Mouse (Mus musculus): ENCODE measurements around the gene Prtg. TPM values are rescaled to one million over a fixed set of nuclear protein-coding genes. Genes with fewer than 3 reads are reported as not detected.

Gene Prtg
- total and polyA plus RNA-seq, 3 experiments, result not detected

DNA sequence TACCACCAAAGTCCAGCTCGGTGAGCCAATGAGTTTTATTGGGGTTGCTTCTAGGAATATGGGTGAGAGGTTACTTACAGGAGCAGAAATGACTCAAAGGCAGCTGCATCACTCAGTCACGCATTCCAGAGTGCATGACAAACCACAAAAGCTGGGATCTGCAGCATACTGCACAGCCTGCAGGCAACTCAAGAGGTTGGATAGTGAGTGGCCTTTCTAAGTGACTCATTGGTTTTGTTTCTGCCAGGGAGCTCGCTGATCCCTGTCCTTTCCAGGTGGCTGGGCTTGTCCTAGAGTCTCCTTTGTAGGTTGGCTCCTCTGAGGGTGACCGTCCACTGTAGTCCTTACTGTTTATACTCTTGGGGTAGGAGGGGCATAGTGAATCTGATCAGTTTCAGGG, 39.5 kb downstream of the Prtg start (continued):
- TF ChIP-seq POLR2AphosphoS5 (IDR thresholded peaks at IDR 0.05; ENCODE audit: borderline replicate concordance, low read depth, low read length), result no peak

DNA sequence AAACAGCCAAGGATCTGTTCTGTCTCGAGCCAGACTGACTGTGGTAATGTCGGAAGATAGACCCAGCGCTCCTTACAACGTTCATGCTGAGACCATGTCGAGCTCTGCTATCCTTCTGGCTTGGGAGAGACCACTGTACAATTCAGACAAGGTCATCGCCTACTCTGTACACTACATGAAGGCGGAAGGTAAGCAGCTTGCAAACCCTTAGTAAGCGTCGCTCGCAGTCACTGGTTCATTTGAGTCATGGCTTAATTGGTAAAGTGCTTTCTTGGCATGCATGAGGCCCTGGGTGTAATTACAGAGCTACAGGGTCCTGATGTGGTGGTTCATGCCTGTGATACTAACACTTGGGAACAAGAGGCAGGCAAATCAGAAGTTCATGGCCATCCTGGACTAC, 44.9 kb downstream of the Prtg start:
- H3K4me1 ChIP-seq (ENCODE audit: control insufficient read depth in 1 of 2, insufficient read depth in 2 of 2, low read length in 2 of 2), result no peaks in the 10 kb centered on the region
- H3K27ac ChIP-seq (ENCODE audit: control insufficient read depth, low read depth, low read length), result no peak overlapping the region
- H3K4me3 ChIP-seq (ENCODE audit: control insufficient read depth in 1 of 2, insufficient read depth in 1 of 2, low read depth in 2 of 2, low read length in 2 of 2), result no peak overlapping the region
- H3K9ac ChIP-seq (ENCODE audit: control insufficient read depth, low read depth, low read length, poor library complexity, severe bottlenecking), result no peak overlapping the region
- no peaks in the 10 kb centered on the region for H3K79me2 ChIP-seq (ENCODE audit: control insufficient read depth, insufficient read depth, low read length, poor library complexity)
- DNase-seq (ENCODE audit: low read depth, low spot score), result no peak
- no peak for TF ChIP-seq CTCF (IDR thresholded peaks at IDR 0.05 in 2 of 3, conservative IDR thresholded peaks at IDR 0.05 in 1 of 3; ENCODE audit: control insufficient read depth in 1 of 3, insufficient read depth in 1 of 3, low read depth in 2 of 3, low read length in 3 of 3, poor library complexity in 1 of 3, severe bottlenecking in 1 of 3)
- no peak for TF ChIP-seq POLR2AphosphoS2 (IDR thresholded peaks at IDR 0.05; ENCODE audit: low read length)
- TF ChIP-seq USF2 (IDR thresholded peaks at IDR 0.05; ENCODE audit: borderline replicate concordance in 1 of 2, insufficient read depth in 1 of 2, low read depth in 1 of 2, low read length in 2 of 2), result no peak
- no peak for TF ChIP-seq TAL1 (IDR thresholded peaks at IDR 0.05; ENCODE audit: low read length)
- TF ChIP-seq RAD21 (IDR thresholded peaks at IDR 0.05; ENCODE audit: low read depth, low read length), result no peak
- TF ChIP-seq MYB (IDR thresholded peaks at IDR 0.05; ENCODE audit: low read depth, low read length), result no peak
- no peak for TF ChIP-seq MXI1 (IDR thresholded peaks at IDR 0.05; ENCODE audit: low read depth, low read length)
- no peaks in the 10 kb centered on the region for H3K36me3 ChIP-seq (ENCODE audit: control insufficient read depth in 1 of 2, insufficient read depth in 2 of 2, low read length in 2 of 2)
- H3K9me3 ChIP-seq (replicated peaks; ENCODE audit: insufficient read depth, low read length), result no peaks in the 10 kb centered on the region
- H3K27me3 ChIP-seq (ENCODE audit: control insufficient read depth in 1 of 2, insufficient read depth in 2 of 2, low read length in 2 of 2), result no peaks in the 10 kb centered on the region; a peak in 2 of 4 replicates

DNA sequence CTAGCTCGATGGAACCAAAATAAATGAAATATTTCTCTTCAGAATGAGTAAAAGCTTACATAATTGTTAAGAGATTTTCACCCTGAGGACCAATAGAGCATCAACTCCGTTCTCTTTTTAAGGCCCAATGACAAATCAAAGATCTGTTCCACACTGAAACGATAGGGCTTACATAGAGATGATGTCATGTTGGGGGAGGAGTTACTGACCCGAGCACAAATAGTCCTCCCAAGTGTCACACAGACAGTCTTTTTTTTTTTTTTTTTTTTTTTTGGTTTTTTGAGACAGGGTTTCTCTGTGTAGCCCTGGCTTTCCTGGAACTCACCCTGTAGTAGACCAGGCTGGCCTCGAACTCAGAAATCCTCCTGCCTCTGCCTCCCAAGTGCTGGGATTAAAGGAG, 45.3 kb downstream of the Prtg start:
- no peaks in the 10 kb centered on the region for H3K9me3 ChIP-seq (replicated peaks; ENCODE audit: insufficient read depth, low read length)
- no peaks in the 10 kb centered on the region for H3K79me2 ChIP-seq (ENCODE audit: control insufficient read depth, insufficient read depth, low read length, poor library complexity)
- no peaks in the 10 kb centered on the region for H3K36me3 ChIP-seq (ENCODE audit: control insufficient read depth in 1 of 2, insufficient read depth in 2 of 2, low read length in 2 of 2)
- H3K27ac ChIP-seq (ENCODE audit: control insufficient read depth, low read depth, low read length), result no peak overlapping the region
- TF ChIP-seq MYB (IDR thresholded peaks at IDR 0.05; ENCODE audit: low read depth, low read length) (no peak), NRF1 (IDR thresholded peaks at IDR 0.05; ENCODE audit: insufficient read depth, low read depth, low read length, poor library complexity, severe bottlenecking) (no peak), CHD2 (IDR thresholded peaks at IDR 0.05; ENCODE audit: low read length) (no peak), GATA1 (IDR thresholded peaks at IDR 0.05; ENCODE audit: low read depth, low read length) (no peak), MAFK (IDR thresholded peaks at IDR 0.05; ENCODE audit: borderline replicate concordance, low read depth, low read length) (no peak), EP300 (IDR thresholded peaks at IDR 0.05; ENCODE audit: low read depth in 1 of 2, low read length in 2 of 2) (no peak), POLR2AphosphoS5 (IDR thresholded peaks at IDR 0.05; ENCODE audit: borderline replicate concordance, low read depth, low read length) (no peak), TCF12 (IDR thresholded peaks at IDR 0.05; ENCODE audit: low read depth, low read length) (no peak), POLR2AphosphoS2 (IDR thresholded peaks at IDR 0.05; ENCODE audit: low read length) (no peak), BHLHE40 (IDR thresholded peaks at IDR 0.05; ENCODE audit: borderline replicate concordance, low read depth, low read length) (no peak), RCOR1 (IDR thresholded peaks at IDR 0.05; ENCODE audit: low read depth, low read length) (no peak), ETS1 (IDR thresholded peaks at IDR 0.05; ENCODE audit: low read depth, low read length) (no peak), ZMIZ1 (IDR thresholded peaks at IDR 0.05; ENCODE audit: low read depth, low read length) (no peak), SIN3A (IDR thresholded peaks at IDR 0.05; ENCODE audit: low read length) (no peak), CHD1 (IDR thresholded peaks at IDR 0.05; ENCODE audit: low read depth, low read length) (no peak), ZNF384 (IDR thresholded peaks at IDR 0.05; ENCODE audit: low read depth, low read length) (no peak)
- no peaks in the 10 kb centered on the region for H3K4me1 ChIP-seq (ENCODE audit: control insufficient read depth in 1 of 2, insufficient read depth in 2 of 2, low read length in 2 of 2)
- H3K4me3 ChIP-seq (ENCODE audit: control insufficient read depth in 1 of 2, insufficient read depth in 1 of 2, low read depth in 2 of 2, low read length in 2 of 2), result no peak overlapping the region
- H3K27me3 ChIP-seq (ENCODE audit: control insufficient read depth in 1 of 2, insufficient read depth in 2 of 2, low read length in 2 of 2), result no peaks in the 10 kb centered on the region; a peak in 2 of 4 replicates
- no peak for DNase-seq (ENCODE audit: low read depth, low spot score)
- H3K9ac ChIP-seq (ENCODE audit: control insufficient read depth, low read depth, low read length, poor library complexity, severe bottlenecking), result no peak overlapping the region

All from MEL (cell line).